Mouse (Mus musculus): ENCODE measurements around the gene Alg3. TPM values are rescaled to one million over a fixed set of nuclear protein-coding genes. Genes with fewer than 3 reads are reported as not detected.

The Alg3 gene
- polyA plus RNA-seq, 1 experiment from 2014 or later, result 54.5 TPM

DNA sequence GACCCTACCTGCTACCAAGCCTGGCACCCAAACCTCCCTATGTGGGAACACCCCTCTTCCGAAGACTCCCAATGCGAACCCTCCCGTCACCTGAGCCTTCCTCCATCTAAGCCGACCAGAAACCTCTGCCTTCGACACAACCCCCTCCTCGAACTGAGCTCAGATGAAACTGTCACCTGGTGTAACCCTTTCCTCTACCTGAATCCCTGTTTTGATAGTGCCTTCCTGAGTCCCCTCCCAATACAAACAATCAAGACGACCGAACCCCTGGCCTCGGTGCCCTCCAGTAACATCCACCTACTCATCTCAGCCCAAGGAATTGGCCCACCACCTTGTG is 8.8 kb upstream of the Alg3 start:
- WGBS, result 0% methylated on average over 9 of the region's 9 CpGs

GRCm38 (mm10) chr16:20619541-20620398 is 8.2 kb upstream of the Alg3 start:
- H3K4me3 ChIP-seq (ENCODE audit: low read depth, low read length), result peak overlapping the region; percentile 74
- H3K4me1 ChIP-seq (replicated peaks; ENCODE audit: control insufficient read depth, insufficient read depth, low read length), result peaks cover 9% of the 10 kb centered on the region; the same call in 1 of the 2 replicates
- WGBS, result 2% methylated on average over 70 of the region's 83 CpGs
- ATAC-seq (ENCODE audit: low FRiP score) (peak; percentile 43), DNase-seq (ENCODE audit: low spot score) (peak; percentile 66)
- no peaks in the 10 kb centered on the region for H3K36me3 ChIP-seq (ENCODE audit: control insufficient read depth, insufficient read depth, low read length)
- H3K27me3 ChIP-seq (ENCODE audit: control insufficient read depth, insufficient read depth, low read length), result no peaks in the 10 kb centered on the region; the same call in 1 of the 2 replicates
- H3K4me2 ChIP-seq (replicated peaks; ENCODE audit: low read depth, low read length), result peak overlapping the region; percentile 98
- peak overlapping the region; percentile 86 for H3K9ac ChIP-seq (ENCODE audit: low read depth, low read length)
- H3K9me3 ChIP-seq (ENCODE audit: control insufficient read depth, low read length), result no peaks in the 10 kb centered on the region
- peak overlapping the region; percentile 91 for H3K27ac ChIP-seq (ENCODE audit: low read depth, low read length)

More for the DNA sequence above, 8.8 kb upstream of the Alg3 start:
- Histone ChIP-seq H3K4me1 (replicated peaks; ENCODE audit: control insufficient read depth, insufficient read depth, low read length) (peaks cover 9% of the 10 kb centered on the region; the same call in 1 of the 2 replicates), H3K36me3 (ENCODE audit: control insufficient read depth, insufficient read depth, low read length) (no peaks in the 10 kb centered on the region), H3K9ac (ENCODE audit: low read depth, low read length) (peak overlapping the region; percentile 86), H3K27ac (ENCODE audit: low read depth, low read length) (peak overlapping the region; percentile 91), H3K27me3 (ENCODE audit: control insufficient read depth, insufficient read depth, low read length) (no peaks in the 10 kb centered on the region; the same call in 1 of the 2 replicates), H3K9me3 (ENCODE audit: control insufficient read depth, low read length) (no peaks in the 10 kb centered on the region), H3K4me2 (replicated peaks; ENCODE audit: low read depth, low read length) (peak overlapping the region; percentile 98), H3K4me3 (ENCODE audit: low read depth, low read length) (peak overlapping the region; percentile 74)
- peak; percentile 49 for DNase-seq (ENCODE audit: low spot score)
- peak; percentile 14; the same call in 1 of the 2 replicates for ATAC-seq (ENCODE audit: low FRiP score)

- Histone ChIP-seq H3K4me1 (replicated peaks; ENCODE audit: control insufficient read depth, insufficient read depth, low read length) (no peaks in the 10 kb centered on the region), H3K4me3 (ENCODE audit: low read depth, low read length) (peak overlapping the region; percentile 80), H3K27ac (ENCODE audit: low read depth, low read length) (peak overlapping the region; percentile 82), H3K4me2 (replicated peaks; ENCODE audit: low read depth, low read length) (peak overlapping the region; percentile 73), H3K27me3 (ENCODE audit: control insufficient read depth, insufficient read depth, low read length) (no peaks in the 10 kb centered on the region), H3K36me3 (ENCODE audit: control insufficient read depth, insufficient read depth, low read length) (peaks cover 8% of the 10 kb centered on the region), H3K9me3 (ENCODE audit: control insufficient read depth, low read length) (no peaks in the 10 kb centered on the region), H3K9ac (ENCODE audit: low read depth, low read length) (peak overlapping the region; percentile 95)
- WGBS, result under 1% methylated on average over 28 of the region's 28 CpGs
- DNase-seq (ENCODE audit: low spot score) (peak; percentile 88), ATAC-seq (ENCODE audit: low FRiP score) (peak; percentile 69)
Measured at GRCm38 (mm10) chr16:20610501-20611356, 806 bp downstream of the Alg3 start.

- 83% methylated on average over 9 of the region's 9 CpGs for WGBS
- ATAC-seq (ENCODE audit: low FRiP score) (no peak), DNase-seq (ENCODE audit: low spot score) (no peak)
- Histone ChIP-seq H3K4me2 (replicated peaks; ENCODE audit: low read depth, low read length) (no peak overlapping the region), H3K4me1 (replicated peaks; ENCODE audit: control insufficient read depth, insufficient read depth, low read length) (no peaks in the 10 kb centered on the region), H3K9ac (ENCODE audit: low read depth, low read length) (no peak overlapping the region), H3K27me3 (ENCODE audit: control insufficient read depth, insufficient read depth, low read length) (no peaks in the 10 kb centered on the region), H3K36me3 (ENCODE audit: control insufficient read depth, insufficient read depth, low read length) (peaks cover 13% of the 10 kb centered on the region), H3K4me3 (ENCODE audit: low read depth, low read length) (no peak overlapping the region), H3K9me3 (ENCODE audit: control insufficient read depth, low read length) (no peaks in the 10 kb centered on the region), H3K27ac (ENCODE audit: low read depth, low read length) (no peak overlapping the region)
Measured at GRCm38 (mm10) chr16:20604705-20605104, 6.8 kb downstream of the Alg3 start.

DNA sequence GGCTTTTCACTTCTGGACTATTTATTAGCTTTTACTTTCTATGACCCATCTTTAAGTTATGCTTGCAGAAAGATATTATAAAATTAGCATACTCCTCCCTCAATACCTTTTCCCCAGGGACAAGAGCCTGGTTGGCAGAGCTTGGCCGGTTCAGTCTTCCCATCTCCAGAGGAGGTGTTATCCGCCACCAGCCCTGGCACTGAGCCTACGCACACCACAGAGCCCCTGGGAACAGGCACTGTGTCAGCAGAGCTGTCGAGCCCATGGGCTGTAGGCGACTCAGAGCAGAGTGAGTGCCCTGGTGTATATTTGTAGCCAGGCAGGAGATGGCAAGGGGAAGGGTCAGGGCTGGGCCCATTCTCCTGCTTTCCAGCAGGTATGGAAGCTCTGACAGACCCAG is 11.0 kb downstream of the Alg3 start:
- ATAC-seq (ENCODE audit: low FRiP score), result no peak

DNA sequence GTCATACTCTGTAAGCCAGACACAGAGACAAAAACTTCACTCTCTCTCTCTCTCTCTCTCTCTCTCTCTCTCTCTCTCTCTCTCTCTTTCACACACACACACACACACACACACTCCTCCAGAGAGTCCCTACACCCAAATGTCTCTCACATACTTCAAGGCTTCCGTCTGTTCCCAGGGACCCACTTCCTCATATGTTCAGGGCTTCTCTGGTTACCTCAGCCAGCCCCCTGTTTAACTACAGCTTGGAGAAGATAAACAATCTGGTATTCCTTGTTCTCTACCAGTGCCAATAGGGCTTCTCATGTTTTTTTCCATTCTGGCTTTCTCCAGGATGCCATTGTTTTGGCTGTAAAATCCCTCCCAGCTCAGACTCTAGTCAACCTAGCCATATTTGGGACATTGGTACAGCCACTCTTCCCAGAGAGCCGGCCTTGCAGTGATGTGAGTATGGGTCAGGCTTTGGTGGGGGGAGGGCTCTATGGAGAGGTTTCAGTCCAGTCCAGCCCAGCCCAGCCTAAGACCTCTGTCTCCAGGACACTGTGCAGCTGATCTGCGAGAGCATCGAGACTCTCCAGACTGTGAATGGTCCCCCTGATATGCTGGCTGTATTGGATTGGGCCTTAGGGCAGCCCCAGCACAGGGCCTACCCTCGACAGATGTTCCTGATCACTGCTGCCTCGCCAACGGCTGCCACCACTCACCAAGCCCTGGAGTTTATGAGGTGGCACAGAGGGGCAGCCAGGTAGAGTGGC is 14.7 kb downstream of the Alg3 start:
- 74% methylated on average over 7 of the region's 7 CpGs for WGBS
- no peak for ATAC-seq (ENCODE audit: low FRiP score)
- no peak overlapping the region for H3K27ac ChIP-seq (ENCODE audit: low read depth, low read length)

More for the DNA sequence above, 11.0 kb downstream of the Alg3 start:
- Histone ChIP-seq H3K36me3 (ENCODE audit: control insufficient read depth, insufficient read depth, low read length) (0 out of 2 replicates have a peak, but pooled peaks cover 4% of the 10 kb centered on the region), H3K27me3 (ENCODE audit: control insufficient read depth, insufficient read depth, low read length) (no peaks in the 10 kb centered on the region), H3K4me3 (ENCODE audit: low read depth, low read length) (no peak overlapping the region), H3K4me1 (replicated peaks; ENCODE audit: control insufficient read depth, insufficient read depth, low read length) (no peaks in the 10 kb centered on the region), H3K4me2 (replicated peaks; ENCODE audit: low read depth, low read length) (no peak overlapping the region), H3K27ac (ENCODE audit: low read depth, low read length) (no peak overlapping the region), H3K9me3 (ENCODE audit: control insufficient read depth, low read length) (no peaks in the 10 kb centered on the region), H3K9ac (ENCODE audit: low read depth, low read length) (no peak overlapping the region)
- DNase-seq (ENCODE audit: low spot score), result no peak
- WGBS, result 81% methylated on average over 5 of the region's 5 CpGs

DNA sequence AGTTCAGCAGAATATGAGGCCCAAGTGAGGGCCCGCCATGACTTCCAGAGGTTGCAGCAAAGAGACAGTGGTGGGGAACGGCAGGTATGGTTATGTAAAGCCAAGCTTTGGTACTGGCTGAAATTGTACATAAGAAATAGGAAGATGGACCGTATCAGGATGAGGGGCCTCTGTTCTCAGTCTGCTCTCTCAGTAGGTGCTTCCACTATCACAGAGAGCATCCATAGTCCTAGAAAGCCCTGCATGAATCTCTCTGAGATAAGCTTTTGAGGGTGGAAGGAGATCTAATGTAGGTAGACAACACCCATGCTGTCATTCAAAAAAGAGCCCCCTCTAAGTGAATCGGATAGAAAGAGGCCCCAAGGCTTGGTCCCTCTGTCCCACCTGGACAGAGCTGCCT is 15.8 kb downstream of the Alg3 start:
- no peak for DNase-seq (ENCODE audit: low spot score)
- Histone ChIP-seq H3K4me2 (replicated peaks; ENCODE audit: low read depth, low read length) (no peak overlapping the region), H3K27me3 (ENCODE audit: control insufficient read depth, insufficient read depth, low read length) (peaks cover 29% of the 10 kb centered on the region), H3K36me3 (ENCODE audit: control insufficient read depth, insufficient read depth, low read length) (no peaks in the 10 kb centered on the region), H3K4me1 (replicated peaks; ENCODE audit: control insufficient read depth, insufficient read depth, low read length) (no peaks in the 10 kb centered on the region; the same call in 1 of the 2 replicates), H3K27ac (ENCODE audit: low read depth, low read length) (no peak overlapping the region), H3K4me3 (ENCODE audit: low read depth, low read length) (no peak overlapping the region), H3K9me3 (ENCODE audit: control insufficient read depth, low read length) (no peaks in the 10 kb centered on the region), H3K9ac (ENCODE audit: low read depth, low read length) (no peak overlapping the region)
- no peak for ATAC-seq (ENCODE audit: low FRiP score)
- 91% methylated on average over 4 of the region's 4 CpGs for WGBS

More for the DNA sequence above, 14.7 kb downstream of the Alg3 start:
- peaks cover 18% of the 10 kb centered on the region for H3K27me3 ChIP-seq (ENCODE audit: control insufficient read depth, insufficient read depth, low read length)
- H3K36me3 ChIP-seq (ENCODE audit: control insufficient read depth, insufficient read depth, low read length), result no peaks in the 10 kb centered on the region
- H3K4me2 ChIP-seq (replicated peaks; ENCODE audit: low read depth, low read length), result no peak overlapping the region
- no peak overlapping the region for H3K9ac ChIP-seq (ENCODE audit: low read depth, low read length)
- no peaks in the 10 kb centered on the region for H3K4me1 ChIP-seq (replicated peaks; ENCODE audit: control insufficient read depth, insufficient read depth, low read length)
- H3K9me3 ChIP-seq (ENCODE audit: control insufficient read depth, low read length), result no peaks in the 10 kb centered on the region
- DNase-seq (ENCODE audit: low spot score), result no peak
- no peak overlapping the region for H3K4me3 ChIP-seq (ENCODE audit: low read depth, low read length)

- Histone ChIP-seq H3K4me2 (replicated peaks; ENCODE audit: low read depth, low read length) (no peak overlapping the region), H3K36me3 (ENCODE audit: control insufficient read depth, insufficient read depth, low read length) (no peaks in the 10 kb centered on the region), H3K27me3 (ENCODE audit: control insufficient read depth, insufficient read depth, low read length) (peaks cover 35% of the 10 kb centered on the region), H3K9me3 (ENCODE audit: control insufficient read depth, low read length) (no peaks in the 10 kb centered on the region), H3K9ac (ENCODE audit: low read depth, low read length) (no peak overlapping the region), H3K4me3 (ENCODE audit: low read depth, low read length) (no peak overlapping the region), H3K27ac (ENCODE audit: low read depth, low read length) (no peak overlapping the region), H3K4me1 (replicated peaks; ENCODE audit: control insufficient read depth, insufficient read depth, low read length) (peaks cover 4% of the 10 kb centered on the region)
- DNase-seq (ENCODE audit: low spot score) (no peak), ATAC-seq (ENCODE audit: low FRiP score) (no peak)
- WGBS, result 86% methylated on average over 7 of the region's 7 CpGs
Measured at GRCm38 (mm10) chr16:20595060-20595673, 16.4 kb downstream of the Alg3 start.

Measured in hindbrain, embryonic 11.5 days (tissue).